18 mouse cellular contexts compared by ENCODE assay signal in genomic region chr12:12236978-12237377, GRCm38 (mm10). TPM values are rescaled to one million over a fixed set of nuclear protein-coding genes. Genes with fewer than 3 reads are reported as not detected.
DNase-seq lines count a peak whose midpoint lies in the region; ATAC-seq and TF ChIP-seq lines count a peak whose summit lies in the region.
"Had no signal": no experiment of that assay in that cellular context is flagged by ENCODE, and none has a peak within 500 bp of the region (broad histone marks: within the 10 kb centered on the region; RNA-seq: fewer than 3 reads in every experiment).

No protein-coding gene starts in this region.

- H3K9me3 ChIP-seq in forebrain, embryonic 13.5 days (replicated peaks) = no peaks in the 10 kb centered on the region
- H3K9me3 ChIP-seq in forebrain, postnatal 0 days (ENCODE audit: low read length) = no peaks in the 10 kb centered on the region
- no peaks in the 10 kb centered on the region for H3K9me3 ChIP-seq in neural tube, embryonic 11.5 days (ENCODE audit: control insufficient read depth, low read length)
- H3K9me3 ChIP-seq in midbrain, embryonic 11.5 days (ENCODE audit: control insufficient read depth, low read length) = no peaks in the 10 kb centered on the region
- no peaks in the 10 kb centered on the region for H3K9me3 ChIP-seq in neural tube, embryonic 15.5 days (replicated peaks)
- H3K9me3 ChIP-seq: embryonic facial prominence, embryonic 10.5 days had no signal

- H3K27me3 ChIP-seq in forebrain, embryonic 13.5 days = no peaks in the 10 kb centered on the region
- H3K27me3 ChIP-seq in forebrain, postnatal 0 days (ENCODE audit: insufficient read depth, low read length) = no peaks in the 10 kb centered on the region
- no peaks in the 10 kb centered on the region for H3K27me3 ChIP-seq in neural tube, embryonic 11.5 days (ENCODE audit: control insufficient read depth, insufficient read depth, low read length)
- no peaks in the 10 kb centered on the region for H3K27me3 ChIP-seq in midbrain, embryonic 11.5 days (ENCODE audit: control insufficient read depth, insufficient read depth, low read length)
- H3K27me3 ChIP-seq in neural tube, embryonic 15.5 days (replicated peaks) = no peaks in the 10 kb centered on the region
- H3K27me3 ChIP-seq: CH12.LX had no signal

- no peak overlapping the region for H3K4me3 ChIP-seq in forebrain, embryonic 13.5 days
- H3K4me3 ChIP-seq in forebrain, postnatal 0 days (ENCODE audit: low read depth, low read length) = no peak overlapping the region
- H3K4me3 ChIP-seq in neural tube, embryonic 11.5 days (ENCODE audit: low read depth, low read length) = no peak overlapping the region
- no peak overlapping the region for H3K4me3 ChIP-seq in midbrain, embryonic 11.5 days (ENCODE audit: low read depth, low read length)
- no peak overlapping the region for H3K4me3 ChIP-seq in neural tube, embryonic 15.5 days (replicated peaks)
- H3K4me3 ChIP-seq: embryonic facial prominence, embryonic 10.5 days; myocyte had no signal

- no peak for DNase-seq in forebrain, postnatal 0 days
- DNase-seq in neural tube, embryonic 11.5 days (ENCODE audit: low spot score) = peak; percentile 56
- no peak for DNase-seq in neural tube, embryonic 10.5 days (ENCODE audit: extremely low spot score, low spot score)
- peak; percentile 82 for DNase-seq in midbrain, embryonic 11.5 days (ENCODE audit: low spot score, missing footprints)
- DNase-seq in gastrocnemius, adult 8-10 months (ENCODE audit: low spot score in 2 of 2) = no peak
- no peak for DNase-seq in gastrocnemius, postnatal 10 days
- DNase-seq: cerebellum, adult 2 months; kidney, postnatal 14 days; liver, postnatal 0 days; thymus, adult 18-20 months had no signal

- TF ChIP-seq CTCF in forebrain, postnatal 0 days (IDR thresholded peaks at IDR 0.05; ENCODE audit: low read depth) = no peak

- H3K4me1 ChIP-seq in forebrain, embryonic 13.5 days = 0 out of 2 replicates have a peak, but pooled peaks cover 3% of the 10 kb centered on the region
- no peaks in the 10 kb centered on the region for H3K4me1 ChIP-seq in forebrain, postnatal 0 days (ENCODE audit: insufficient read depth)
- no peaks in the 10 kb centered on the region for H3K4me1 ChIP-seq in neural tube, embryonic 11.5 days (ENCODE audit: control insufficient read depth, insufficient read depth, low read length)
- H3K4me1 ChIP-seq in midbrain, embryonic 11.5 days (ENCODE audit: control insufficient read depth, insufficient read depth, low read length) = no peaks in the 10 kb centered on the region
- H3K4me1 ChIP-seq in neural tube, embryonic 15.5 days = no peaks in the 10 kb centered on the region

- peak; percentile 66; the same call in 1 of the 2 replicates for ATAC-seq in forebrain, embryonic 13.5 days
- no peak for ATAC-seq in forebrain, postnatal 0 days
- peak; percentile 85 for ATAC-seq in neural tube, embryonic 11.5 days (ENCODE audit: insufficient read depth, low FRiP score, low TSS enrichment)
- ATAC-seq in midbrain, embryonic 11.5 days (ENCODE audit: low FRiP score) = peak; percentile 77; the same call in 1 of the 2 replicates
- ATAC-seq in neural tube, embryonic 15.5 days (ENCODE audit: low FRiP score) = peak; percentile 59; the same call in 1 of the 2 replicates
- ATAC-seq: inflammation-experienced regulatory T-cells, adult 6 months; liver, postnatal 0 days; Patski had no signal

- no peak overlapping the region for H3K4me2 ChIP-seq in forebrain, embryonic 13.5 days
- H3K4me2 ChIP-seq in forebrain, postnatal 0 days (ENCODE audit: low read depth) = no peak overlapping the region
- H3K4me2 ChIP-seq in neural tube, embryonic 11.5 days (ENCODE audit: low read depth) = no peak overlapping the region
- H3K4me2 ChIP-seq in midbrain, embryonic 11.5 days = no peak overlapping the region
- H3K4me2 ChIP-seq in neural tube, embryonic 15.5 days = no peak overlapping the region

- H3K27ac ChIP-seq in forebrain, embryonic 13.5 days = no peak overlapping the region
- H3K27ac ChIP-seq in forebrain, postnatal 0 days (ENCODE audit: low read depth, low read length) = no peak overlapping the region
- H3K27ac ChIP-seq in neural tube, embryonic 11.5 days (ENCODE audit: low read depth, low read length) = no peak overlapping the region
- H3K27ac ChIP-seq in midbrain, embryonic 11.5 days (ENCODE audit: low read depth, low read length) = peak overlapping the region; percentile 30; the same call in 1 of the 2 replicates
- no peak overlapping the region for H3K27ac ChIP-seq in neural tube, embryonic 15.5 days (replicated peaks)
- H3K27ac ChIP-seq: embryonic facial prominence, embryonic 10.5 days; macrophage had no signal

- no peak overlapping the region for H3K9ac ChIP-seq in forebrain, embryonic 13.5 days
- no peak overlapping the region for H3K9ac ChIP-seq in forebrain, postnatal 0 days
- peak overlapping the region; percentile 1; the same call in 1 of the 2 replicates for H3K9ac ChIP-seq in neural tube, embryonic 11.5 days (ENCODE audit: low read length)
- H3K9ac ChIP-seq in midbrain, embryonic 11.5 days (ENCODE audit: low read length) = no peak overlapping the region
- no peak overlapping the region for H3K9ac ChIP-seq in neural tube, embryonic 15.5 days (replicated peaks)
- H3K9ac ChIP-seq: liver, postnatal 0 days had no signal

- H3K36me3 ChIP-seq in forebrain, embryonic 13.5 days (ENCODE audit: poor library complexity, severe bottlenecking) = no peaks in the 10 kb centered on the region
- no peaks in the 10 kb centered on the region for H3K36me3 ChIP-seq in forebrain, postnatal 0 days (ENCODE audit: insufficient read depth)
- no peaks in the 10 kb centered on the region for H3K36me3 ChIP-seq in neural tube, embryonic 11.5 days (ENCODE audit: control insufficient read depth, insufficient read depth, low read length)
- no peaks in the 10 kb centered on the region for H3K36me3 ChIP-seq in midbrain, embryonic 11.5 days (ENCODE audit: control insufficient read depth, insufficient read depth, low read length)
- no peaks in the 10 kb centered on the region for H3K36me3 ChIP-seq in neural tube, embryonic 15.5 days
- H3K36me3 ChIP-seq: embryonic facial prominence, embryonic 10.5 days had no signal

- WGBS in forebrain, embryonic 13.5 days = 40% methylated on average over 5 of the region's 5 CpGs
- WGBS in forebrain, postnatal 0 days = 36% methylated on average over 5 of the region's 5 CpGs
- 29% methylated on average over 5 of the region's 5 CpGs for WGBS in neural tube, embryonic 11.5 days
- 54% methylated on average over 5 of the region's 5 CpGs for WGBS in midbrain, embryonic 11.5 days
- WGBS in neural tube, embryonic 15.5 days = 24% methylated on average over 5 of the region's 5 CpGs

RNA-seq across cellular contexts. Expression of gene Fam49a, which starts 25.0 kb away (rescaled TPM):
- polyA plus RNA-seq in forebrain, embryonic 13.5 days (2015; fragmentation: Nextera tagmentation; extraction: Ambion mirVana) = 45.9 and 55.0 TPM in 2 replicates
- 202 and 242 TPM in 2 replicates for total RNA-seq in forebrain, postnatal 0 days (2014; rRNA removed)
- 120 and 127 TPM in 2 replicates for polyA plus RNA-seq in forebrain, postnatal 0 days (2015; fragmentation: Nextera tagmentation; extraction: Ambion mirVana)
- polyA plus RNA-seq in neural tube, embryonic 11.5 days (2014; fragmentation: Nextera tagmentation; extraction: Ambion mirVana) = 34.4 and 35.7 TPM in 2 replicates
- 14.4 and 18.2 TPM in 2 replicates for polyA plus RNA-seq in midbrain, embryonic 11.5 days (2014; fragmentation: Nextera tagmentation; extraction: Ambion mirVana)
- polyA plus RNA-seq in neural tube, embryonic 15.5 days (2015; fragmentation: Nextera tagmentation; extraction: Ambion mirVana) = 58.2 and 59.1 TPM in 2 replicates
- 1 to 10 TPM; 1.2 to 3.4 (median 2.4) TPM for total RNA-seq in gastrocnemius, adult 8-10 months (2022)
- total RNA-seq in gastrocnemius, postnatal 10 days (2021) = 10 to 100 TPM; 12.0 to 12.5 TPM
- polyA plus RNA-seq: myocyte had no signal

Comparison
In these comparisons a context has a peak if more than half of its experiments do, and no peak if none do; other contexts are left out.
1. DNase-seq: peak in neural tube, embryonic 11.5 days (single experiment) and midbrain, embryonic 11.5 days (single experiment); none in forebrain, postnatal 0 days (single experiment), neural tube, embryonic 10.5 days (single experiment), gastrocnemius, adult 8-10 months (0 of 2) and gastrocnemius, postnatal 10 days (single experiment).